Mouse (Mus musculus) liver, postnatal 0 days (tissue): ENCODE measurements around the gene Stra6.

Experiments used
- CTCF ChIP-seq: sonication (generic); IDR thresholded peaks from 2 replicates; pipeline ENCODE4 v1.5.1; 2016; ENCODE audit warnings: antibody characterized with exemption, low read depth
- EP300 ChIP-seq: IDR thresholded peaks from 2 replicates; pipeline ENCODE4 v1.6.1; 2016; ENCODE audit warnings: antibody characterized with exemption, low read depth, mild to moderate bottlenecking

DNA sequence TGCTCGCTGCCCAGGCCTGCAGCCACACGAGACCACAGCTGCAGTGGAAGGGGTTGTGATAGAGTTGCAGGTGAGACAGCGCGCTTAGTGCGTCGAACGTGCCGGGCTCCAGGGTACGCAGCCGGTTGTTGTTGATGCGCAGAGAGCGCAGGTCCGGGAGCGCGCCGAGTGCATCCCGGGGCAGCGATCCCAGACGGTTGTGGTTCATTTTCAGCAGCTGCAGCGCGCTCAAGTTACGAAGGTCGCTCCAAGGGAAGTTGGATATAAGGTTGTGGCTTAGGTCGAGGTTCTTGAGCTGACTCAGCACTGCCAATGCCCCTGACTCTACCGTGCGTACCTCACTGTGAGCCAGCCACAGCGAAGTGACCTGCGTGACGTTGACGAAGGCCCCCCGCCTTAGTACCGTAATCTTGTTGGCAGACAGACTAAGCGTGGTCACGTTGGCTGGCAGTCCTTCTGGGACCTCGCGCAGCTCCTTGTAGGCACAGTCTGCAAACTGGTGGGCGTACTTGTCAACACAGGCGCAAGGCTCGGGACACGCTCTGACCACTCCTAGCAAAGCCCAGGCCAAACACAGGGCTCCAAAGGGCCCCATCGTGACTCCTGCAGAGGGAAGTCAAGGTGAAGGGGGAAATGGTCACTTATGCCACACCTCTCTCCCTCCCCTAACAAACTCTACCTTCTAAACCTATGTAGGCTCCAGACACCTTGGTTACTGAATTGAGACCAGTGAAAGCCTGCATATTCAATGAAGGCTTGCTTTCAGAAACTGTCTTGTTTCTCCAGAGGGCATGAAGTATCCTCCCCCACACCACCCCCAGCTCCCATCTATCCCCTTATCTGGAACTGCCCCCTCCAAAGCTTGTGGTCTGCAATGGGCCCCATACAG, 136.0 kb downstream of the Stra6 start:
- TF ChIP-seq CTCF = no peak
- TF ChIP-seq EP300 = no peak
